Mouse (Mus musculus): ENCODE measurements at regions not wholly inside any gene's neighbourhood (a gene's known extent, or its start where the extent isn't known, plus 50 kb on each side); places are given as distances from the start of the nearest gene placed in this dataset.

GRCm38 (mm10) chrX:119852436-119852835 is 74.6 kb upstream of the Pabpc5 start:
- peak; percentile 82 for ATAC-seq (ENCODE audit: insufficient number of reproducible peaks, low FRiP score, low TSS enrichment, low read depth)
- no peak overlapping the region for H3K4me3 ChIP-seq (replicated peaks)
- H3K27ac ChIP-seq (replicated peaks) = no peak overlapping the region
- no peak overlapping the region for H3K9ac ChIP-seq
- H3K9me3 ChIP-seq (replicated peaks) = no peaks in the 10 kb centered on the region
- H3K36me3 ChIP-seq = no peaks in the 10 kb centered on the region
- no peaks in the 10 kb centered on the region for H3K4me1 ChIP-seq
- H3K4me2 ChIP-seq (replicated peaks) = no peak overlapping the region
- H3K27me3 ChIP-seq = no peaks in the 10 kb centered on the region
- WGBS = 25% methylated on average over 5 of the region's 5 CpGs
